Mouse (Mus musculus) mouse trophoblast stem cell (cell line): Measurements from ENCODE around the gene Olfr905.

Experiments used
- in situ Hi-C, 2 experiments: fragments of 300-500 bp; cut with MseI, MboI; formaldehyde crosslinking; loops; 2 replicates in 1 of 2; 3 replicates in 1 of 2; pipeline ENCODE4 v1.15.1; 2025

The Olfr905 gene

DNA sequence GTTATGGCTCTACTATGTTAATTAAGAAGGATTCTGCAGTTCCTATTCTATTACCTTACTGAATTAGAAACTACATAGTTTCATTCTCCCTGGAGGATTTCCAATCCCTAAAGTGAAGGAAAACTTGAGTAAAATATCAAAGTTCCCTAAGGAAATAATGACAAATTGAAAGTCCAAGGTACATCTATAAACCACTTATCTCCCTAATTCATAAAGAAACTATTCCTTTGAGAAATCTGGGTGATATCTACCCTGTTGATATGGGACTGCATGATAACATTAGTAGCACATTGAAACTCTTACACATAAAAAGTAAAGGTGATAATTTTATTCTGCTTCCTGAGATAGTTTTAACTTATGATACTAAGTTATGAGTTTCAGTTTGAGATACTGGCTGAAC lies at the start of gene Olfr905:
Gene Olfr905 (plus strand): TSS at position 301 of the 400 bp plus-strand sequence.
- in situ Hi-C loops, result no loop called here

DNA sequence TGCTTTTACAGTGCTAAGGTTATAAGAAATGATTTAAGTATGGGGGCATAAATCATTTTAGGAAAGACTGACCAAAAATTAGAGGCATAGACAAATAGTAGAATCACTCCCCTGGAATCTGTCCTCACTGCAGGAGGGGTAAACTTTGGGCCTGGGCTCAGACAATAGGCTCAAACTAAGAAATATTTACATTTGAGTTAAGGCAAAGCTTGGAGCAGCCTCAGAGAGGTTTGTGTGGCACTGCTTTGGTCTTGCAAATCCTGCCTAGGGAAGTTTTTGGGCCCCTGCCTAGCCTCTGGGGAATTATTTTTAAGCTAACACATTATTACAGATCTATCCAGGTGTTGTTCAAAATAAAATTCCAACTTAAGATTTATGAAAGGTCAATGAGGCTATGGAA lies 47.1 kb upstream of the Olfr905 start:
- in situ Hi-C loops, result no loop called here

DNA sequence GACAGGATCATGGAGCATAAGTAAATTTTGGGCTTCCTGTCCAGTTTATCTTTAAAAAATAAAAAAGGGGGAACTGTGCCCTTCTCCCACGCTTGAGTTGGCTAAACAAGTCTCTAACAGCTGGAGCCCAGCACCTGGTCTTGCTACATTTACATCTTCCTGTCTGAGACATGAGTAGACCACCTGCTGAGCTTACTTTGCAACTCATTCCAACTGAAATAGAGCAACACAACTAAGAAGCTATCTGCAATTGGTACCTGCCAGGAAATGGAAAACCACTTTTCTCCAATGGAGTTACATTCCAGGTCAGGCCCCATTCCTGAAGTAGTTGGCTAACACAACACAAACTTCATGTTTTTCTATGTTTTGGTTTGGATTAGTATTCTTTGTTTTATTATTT lies 43.9 kb upstream of the Olfr905 start:
- in situ Hi-C loops, result no loop called here

GRCm38 (mm10) chr9:38429155-38429554 lies 41.8 kb upstream of the Olfr905 start, which contains the start of gene Olfr901:
Olfr901 (plus strand) TSS chr9:38429455.
- in situ Hi-C loops, result no loop called here

GRCm38 (mm10) chr9:38447352-38447751 lies 23.6 kb upstream of the Olfr905 start, which contains the start of gene Olfr902:
Olfr902 (plus strand) TSS chr9:38447652.
- in situ Hi-C loops, result no loop called here

DNA sequence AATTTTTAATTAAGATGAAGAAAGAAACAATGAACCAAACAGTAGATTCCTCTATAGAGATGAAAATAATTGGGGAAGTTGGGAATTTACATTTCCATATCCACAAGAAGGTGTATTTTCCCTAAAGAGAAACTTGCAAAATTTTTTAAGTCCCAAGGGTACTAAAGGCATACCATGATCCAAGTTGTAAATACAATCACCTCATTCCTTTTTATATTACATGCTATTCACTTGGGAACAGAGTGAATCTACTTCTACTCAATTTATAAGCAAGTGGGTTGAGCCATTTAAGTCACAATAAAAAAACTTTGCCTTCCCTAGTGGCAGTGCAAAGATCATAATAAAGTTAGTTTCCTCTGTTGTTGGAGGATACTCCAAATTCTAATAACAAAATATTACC lies 8.1 kb upstream of the Olfr905 start, which contains the start of gene Olfr904:
Gene Olfr904 (plus strand): TSS at position 301 of the 400 bp plus-strand sequence.
- in situ Hi-C loops, result no loop called here

- in situ Hi-C loops, result no loop called here
Measured at GRCm38 (mm10) chr9:38486785-38487184, 15.9 kb downstream of the Olfr905 start, which contains the start of gene Olfr906. Olfr906 (plus strand) TSS chr9:38487085.

DNA sequence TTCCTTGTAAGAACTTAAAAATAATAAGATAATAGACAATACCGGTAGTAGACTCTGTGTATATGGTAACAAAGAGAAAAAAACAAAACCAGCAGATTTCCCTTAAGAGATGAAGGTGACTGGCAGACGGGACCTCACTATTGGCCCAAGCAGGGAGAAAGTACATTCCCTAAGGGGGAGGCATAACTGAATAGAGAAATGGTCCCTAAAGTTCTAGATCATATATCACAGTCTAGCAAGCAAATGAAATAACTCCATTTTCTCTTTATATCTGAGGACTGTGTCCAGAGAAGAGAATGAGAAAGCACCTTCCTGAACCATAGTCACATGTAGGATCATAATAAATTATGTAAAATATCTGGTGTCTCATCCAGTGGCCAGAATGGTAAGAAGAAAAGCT lies 24.6 kb downstream of the Olfr905 start, which contains the start of gene Olfr907:
Gene Olfr907 (plus strand): TSS at position 301 of the 400 bp plus-strand sequence.
- in situ Hi-C loops, result no loop called here

- in situ Hi-C loops, result no loop called here
Measured at GRCm38 (mm10) chr9:38512353-38512752, 41.4 kb downstream of the Olfr905 start.

GRCm38 (mm10) chr9:38521280-38521679 lies 50.4 kb downstream of the Olfr905 start, which contains the start of gene Olfr911-ps1:
Olfr911-ps1 (plus strand) TSS chr9:38521580.
- in situ Hi-C loops, result no loop called here
